Mouse (Mus musculus): ENCODE measurements around the gene Svopl.

DNA sequence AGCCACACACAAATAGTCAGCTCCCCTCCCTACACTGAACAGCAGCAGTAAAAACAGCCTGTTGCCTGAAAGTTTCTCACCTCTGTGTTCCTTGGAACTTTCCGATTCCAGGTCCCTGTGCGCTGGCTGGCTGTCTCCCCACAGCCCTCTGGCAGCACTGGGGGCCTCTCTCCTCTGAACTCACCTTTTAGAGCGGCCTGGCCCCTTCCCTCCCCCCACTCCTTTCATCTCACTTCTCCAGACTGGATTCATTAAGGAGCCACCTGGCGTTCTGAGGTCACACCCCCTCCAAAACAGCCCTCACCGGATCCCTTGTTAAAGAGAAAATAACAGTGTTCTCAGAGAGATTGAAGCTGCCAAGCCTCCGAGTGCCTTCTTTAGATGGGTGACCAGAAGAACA lies at the start of gene Svopl:
- TF ChIP-seq CTCF (IDR thresholded peaks at IDR 0.05; ENCODE audit: borderline replicate concordance, extremely low read depth, insufficient read depth, insufficient read length) (no peak), POLR2A (IDR thresholded peaks at IDR 0.05; ENCODE audit: borderline replicate concordance, extremely low read depth, insufficient read depth, insufficient read length, poor library complexity, severe bottlenecking) (no peak)

Measured in brain, embryonic 14.5 days (tissue).